Mouse (Mus musculus) small intestine, adult 2 months (tissue): ENCODE measurements around the gene Ms4a13.

Source experiments
- CTCF ChIP-seq: fragments of 200-500 bp; IDR thresholded peaks from 2 replicates; pipeline ENCODE4 v1.5.1; 2012; ENCODE audit warnings: low read depth, mild to moderate bottlenecking, control low read depth, inconsistent platforms, low read length, moderate library complexity, mixed read lengths; ENCODE audit not compliant: insufficient replicate concordance, insufficient read length; ENCODE audit errors: extremely low read depth
- POLR2A ChIP-seq: fragments of 200-500 bp; IDR thresholded peaks from 2 replicates; pipeline ENCODE4 v1.6.1; 2012; ENCODE audit warnings: low read depth, mild to moderate bottlenecking, control low read depth, inconsistent platforms, low read length, moderate library complexity

- TF ChIP-seq CTCF: no peak
- peak; percentile 47; the same call in 1 of the 2 replicates for TF ChIP-seq POLR2A
These were observed 35.8 kb upstream of the Ms4a13 start, which contains the start of gene Ms4a12 for GRCm38 (mm10) chr19:11232348-11232747.
